Mouse (Mus musculus): ENCODE data around the gene Cenpf.

The Cenpf gene

DNA sequence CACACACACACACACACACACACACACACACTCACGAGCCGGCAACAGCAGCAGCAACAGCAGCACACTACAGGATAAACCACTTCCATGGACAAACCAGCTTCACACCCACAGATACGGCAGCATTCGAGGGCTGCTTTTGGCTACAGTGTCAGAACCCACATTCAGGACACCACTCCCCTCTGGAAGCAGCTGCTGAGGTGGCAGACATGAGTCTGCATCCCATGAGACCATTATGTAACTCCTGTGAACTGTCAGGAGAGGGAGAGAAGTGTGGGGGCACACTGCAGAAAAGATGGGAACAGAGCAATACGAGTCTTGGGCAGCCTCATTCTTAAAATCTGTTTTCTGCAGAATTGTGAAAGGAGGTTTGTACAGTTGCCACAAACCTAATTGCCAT, 54.1 kb downstream of the Cenpf start:
- in situ Hi-C loops (cut with MboI; ENCODE audit: low sequenced_read_pairs) = no loop called here

DNA sequence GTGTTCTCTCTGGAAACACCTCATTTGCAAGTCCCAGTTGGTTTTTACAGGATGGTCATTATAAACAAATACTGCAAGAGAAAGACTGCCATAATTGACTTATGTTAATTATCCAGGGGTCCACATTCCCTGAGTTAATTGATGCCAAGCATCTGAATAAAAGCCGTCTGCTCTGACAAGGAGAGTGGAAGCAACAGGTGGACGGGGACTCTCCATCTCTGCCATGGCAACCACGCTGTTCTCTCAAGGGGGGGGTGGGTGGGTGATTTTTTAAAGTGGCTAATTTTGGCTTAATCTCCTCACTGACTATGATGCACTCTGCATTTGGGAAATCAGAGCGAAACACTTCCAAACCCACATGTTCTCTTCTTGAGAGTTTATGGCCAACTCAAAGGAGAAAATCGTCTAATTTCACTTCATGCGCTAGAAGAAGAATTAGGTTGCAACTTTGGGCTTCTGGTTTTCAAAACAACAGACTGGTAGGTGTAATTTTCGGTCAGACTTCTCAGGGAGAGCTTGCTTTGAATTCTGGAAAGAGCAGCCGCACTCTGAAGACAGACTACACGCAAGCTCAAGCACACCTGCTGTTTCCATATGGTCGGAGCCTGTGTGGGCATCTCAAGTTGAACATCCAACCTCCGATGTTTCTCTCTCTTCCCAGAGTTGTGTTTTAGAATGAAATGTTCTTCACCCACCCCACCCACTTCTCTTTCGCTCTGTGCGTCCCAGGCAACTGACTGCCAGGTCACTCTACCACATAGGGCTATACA, 55.8 kb downstream of the Cenpf start:
- in situ Hi-C loops (cut with MboI; ENCODE audit: low sequenced_read_pairs) = no loop called here

DNA sequence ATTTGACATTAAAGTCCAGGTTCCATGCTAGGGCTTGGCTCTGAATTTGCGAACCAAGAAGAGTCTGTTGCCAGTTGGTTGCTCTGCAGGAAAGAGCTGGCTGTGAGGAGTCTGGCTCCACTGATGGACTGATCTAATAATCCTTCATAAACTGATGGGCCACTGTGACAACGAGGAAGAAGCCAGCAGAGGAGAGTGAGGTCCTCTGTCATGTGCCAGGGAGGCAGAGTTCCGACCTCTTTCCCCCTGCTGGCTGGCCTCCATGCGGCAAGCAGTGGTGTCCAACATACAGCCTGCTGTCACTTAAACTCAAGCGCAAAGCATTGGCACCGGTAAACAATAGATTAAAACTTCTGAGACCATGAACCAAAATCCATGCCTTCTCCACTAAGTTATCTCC, 57.9 kb downstream of the Cenpf start:
- in situ Hi-C loops (cut with MboI; ENCODE audit: low sequenced_read_pairs) = no loop called here

DNA sequence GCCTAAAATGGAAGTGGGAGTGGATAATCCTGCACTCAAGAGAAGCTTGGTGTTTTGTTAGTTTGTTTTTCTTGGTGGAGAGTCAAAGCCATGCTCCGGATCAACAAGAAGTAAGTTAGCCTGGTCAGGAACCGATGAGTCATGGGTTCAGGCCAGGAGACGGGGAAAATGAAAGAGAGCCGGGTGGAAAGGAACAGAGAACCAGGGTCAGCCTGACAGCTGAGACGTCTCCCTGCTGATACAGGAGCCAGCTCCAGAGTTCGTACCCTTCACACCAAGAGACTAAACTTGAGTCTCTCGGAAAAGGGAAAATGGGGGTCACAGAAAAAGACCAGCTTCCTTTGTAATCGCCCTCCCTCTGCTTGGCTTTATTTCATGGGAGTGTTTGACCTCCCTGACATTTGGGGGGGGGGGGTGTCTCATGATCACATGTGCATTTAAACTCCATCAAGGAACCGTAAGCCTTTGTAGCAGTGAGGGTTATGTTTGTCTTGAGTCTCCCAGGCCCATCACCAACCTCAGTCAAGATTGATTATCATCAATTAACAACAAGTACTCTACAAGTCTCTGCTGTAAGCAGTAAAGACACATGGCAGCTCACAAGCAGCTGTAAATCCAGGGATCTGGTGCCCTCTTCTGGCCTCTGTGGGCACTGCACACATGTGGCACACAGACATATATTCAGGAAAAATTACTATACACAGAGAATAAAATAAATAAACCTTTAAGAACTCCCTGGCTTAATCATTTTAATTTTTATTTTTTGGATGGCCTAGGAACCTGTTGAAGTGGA, 59.7 kb downstream of the Cenpf start:
- in situ Hi-C loops (cut with MboI; ENCODE audit: low sequenced_read_pairs) = loop anchor here (10.0 kb wide), 1 partner anchor 603 kb away; no protein-coding TSS in a partner anchor

DNA sequence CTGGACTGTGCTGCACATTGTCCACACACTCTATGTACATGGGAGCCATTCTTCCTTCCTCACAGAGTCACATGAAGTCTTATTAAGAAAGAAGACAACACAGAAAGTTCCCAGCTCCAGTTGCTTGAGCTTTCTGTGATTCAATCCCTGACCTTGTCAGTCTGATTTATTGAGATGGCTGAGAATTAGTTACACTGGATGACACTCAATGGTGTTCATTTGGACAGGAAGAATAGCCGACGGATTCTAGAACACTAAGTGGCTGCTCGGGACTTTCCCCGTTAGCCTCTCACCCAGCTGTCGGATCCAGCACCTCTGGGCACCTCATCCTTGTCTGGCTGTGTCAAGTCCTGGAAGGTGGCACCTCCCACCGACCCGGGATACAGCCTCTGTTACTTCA, 63.1 kb downstream of the Cenpf start:
- in situ Hi-C loops (cut with MboI; ENCODE audit: low sequenced_read_pairs) = loop anchor here (10.0 kb wide), 1 partner anchor 600 kb away; no protein-coding TSS in a partner anchor

DNA sequence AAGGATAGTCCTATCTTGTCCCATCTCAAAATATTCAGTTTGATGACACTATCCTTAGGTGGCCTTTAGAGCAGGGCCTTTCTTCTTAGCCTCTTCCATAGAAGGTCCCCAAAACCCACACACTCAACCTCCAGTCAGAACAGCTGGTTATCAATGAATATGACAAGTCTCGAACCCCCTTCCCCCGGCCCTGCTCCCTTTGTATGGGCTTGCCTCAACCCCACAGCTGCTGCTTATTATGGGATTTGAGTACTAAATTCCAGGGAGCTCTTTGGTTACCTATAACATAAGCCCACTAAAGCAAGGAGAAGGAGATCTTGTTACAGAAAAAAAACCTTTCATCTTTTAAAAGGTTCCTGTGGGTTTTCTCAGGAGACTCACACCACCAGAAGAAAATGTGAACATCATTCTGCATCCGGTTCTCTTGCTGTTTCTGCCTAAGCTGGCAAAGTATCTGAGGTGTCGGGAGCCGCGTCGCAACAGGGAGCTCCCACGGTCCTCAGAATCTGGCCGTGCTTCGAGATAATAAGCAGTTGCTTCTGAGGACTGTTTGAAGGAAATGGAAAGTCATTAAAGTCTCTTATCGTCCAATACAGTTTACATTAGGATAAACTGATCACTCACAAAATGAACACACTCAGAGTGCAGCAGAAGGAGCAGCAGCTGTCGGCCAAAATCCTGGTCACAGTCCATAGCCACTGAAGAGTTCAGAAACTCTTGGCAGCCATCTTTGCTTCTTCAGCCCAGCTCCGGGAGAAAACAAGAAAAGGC, 68.7 kb downstream of the Cenpf start:
- in situ Hi-C loops (cut with MboI; ENCODE audit: low sequenced_read_pairs) = no loop called here

DNA sequence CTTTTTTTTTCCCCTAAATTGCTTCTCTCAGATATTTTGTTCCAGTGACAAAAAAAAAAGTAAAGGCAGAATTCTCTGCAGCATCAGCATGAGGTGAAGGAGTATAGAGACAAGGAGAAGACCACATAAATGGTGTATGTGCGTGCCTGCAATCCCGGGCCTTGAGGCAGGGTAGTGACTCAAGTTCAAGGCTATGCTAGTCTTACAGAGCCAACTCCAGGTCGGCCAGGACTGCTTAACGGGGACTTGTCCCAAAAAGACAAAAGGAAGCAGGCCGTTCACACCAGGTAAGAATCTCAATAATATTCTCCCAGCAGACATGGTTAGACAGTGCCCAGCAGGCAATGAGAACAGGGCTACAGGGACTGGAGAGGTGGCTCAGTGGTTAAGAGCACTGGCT, 70.5 kb downstream of the Cenpf start:
- in situ Hi-C loops (cut with MboI; ENCODE audit: low sequenced_read_pairs) = no loop called here

DNA sequence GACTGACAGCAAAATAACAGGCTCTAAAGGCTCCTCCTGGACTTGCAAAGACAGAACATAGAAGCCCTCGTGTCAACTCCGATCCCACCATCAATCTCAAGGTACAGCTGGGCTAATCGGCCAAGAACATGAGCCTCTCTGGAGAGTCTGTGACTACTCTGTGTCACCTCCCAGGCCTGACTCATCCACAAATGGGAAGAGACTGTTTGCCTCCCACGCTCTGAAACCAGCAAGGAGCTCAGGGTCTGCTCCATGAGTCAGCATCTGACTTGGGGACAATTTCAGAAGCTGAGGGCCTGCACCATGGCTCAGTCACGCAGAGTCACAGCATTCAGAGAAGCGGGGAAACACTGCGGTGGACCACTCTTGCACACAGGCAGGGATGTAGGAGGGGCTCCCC, 72.6 kb downstream of the Cenpf start:
- in situ Hi-C loops (cut with MboI; ENCODE audit: low sequenced_read_pairs) = no loop called here

DNA sequence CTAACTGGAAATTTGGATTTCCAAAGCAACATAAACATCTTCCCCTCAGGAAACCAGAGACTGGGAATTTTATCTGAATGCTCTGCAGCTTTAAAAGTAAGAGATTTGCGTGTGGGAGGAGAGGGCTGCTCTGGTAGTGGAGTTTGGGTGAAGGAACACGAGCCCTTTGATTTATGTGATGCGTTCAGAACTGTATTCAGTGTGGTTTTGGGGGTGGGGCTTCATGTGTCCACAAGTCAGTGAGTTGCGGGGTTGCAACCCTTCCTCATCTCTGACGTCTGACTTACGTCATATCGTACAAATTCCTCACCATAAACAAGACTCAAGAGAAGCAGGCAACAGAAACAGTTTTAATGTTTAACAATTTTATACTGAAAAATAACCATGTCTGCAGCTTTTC, 74.8 kb downstream of the Cenpf start:
- in situ Hi-C loops (cut with MboI; ENCODE audit: low sequenced_read_pairs) = no loop called here

DNA sequence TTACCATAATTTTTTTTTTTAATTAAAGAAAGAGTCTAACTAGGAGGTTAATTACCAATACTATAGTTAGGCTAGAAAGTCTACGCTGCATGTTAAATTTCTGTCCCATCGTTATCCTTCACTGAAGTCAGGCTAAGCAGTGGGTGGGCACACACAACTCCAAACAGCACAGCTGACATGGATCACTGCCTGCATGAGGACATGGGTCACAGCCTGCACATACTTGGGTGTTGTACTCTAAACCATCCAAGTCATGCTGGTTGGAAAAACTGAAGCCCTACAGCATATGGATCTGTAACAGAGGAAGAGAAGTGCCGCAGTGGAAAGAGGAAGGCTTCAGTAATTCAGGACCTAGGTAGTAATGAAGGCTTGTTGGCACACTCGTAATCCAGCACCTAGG, 76.1 kb downstream of the Cenpf start:
- in situ Hi-C loops (cut with MboI; ENCODE audit: low sequenced_read_pairs) = no loop called here

DNA sequence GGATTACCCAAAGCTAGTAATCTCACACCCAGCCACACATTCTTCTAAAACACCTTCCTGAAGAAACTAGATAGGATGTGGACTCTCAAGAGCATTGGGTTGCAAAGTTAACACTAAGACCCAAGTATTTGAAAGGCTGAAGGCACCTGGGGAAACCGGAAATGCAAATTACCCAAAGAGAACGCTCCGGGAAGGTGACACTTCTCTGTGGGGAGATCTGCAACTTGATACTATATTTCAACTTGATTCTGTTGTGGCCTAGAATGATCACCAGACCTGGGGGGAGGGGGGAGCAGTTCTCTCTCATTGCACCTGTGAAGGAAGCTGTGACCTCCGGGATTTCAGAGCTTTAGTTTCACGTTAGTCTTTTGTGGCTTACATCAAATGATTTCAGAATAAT, 79.2 kb downstream of the Cenpf start:
- in situ Hi-C loops (cut with MboI; ENCODE audit: low sequenced_read_pairs) = no loop called here

DNA sequence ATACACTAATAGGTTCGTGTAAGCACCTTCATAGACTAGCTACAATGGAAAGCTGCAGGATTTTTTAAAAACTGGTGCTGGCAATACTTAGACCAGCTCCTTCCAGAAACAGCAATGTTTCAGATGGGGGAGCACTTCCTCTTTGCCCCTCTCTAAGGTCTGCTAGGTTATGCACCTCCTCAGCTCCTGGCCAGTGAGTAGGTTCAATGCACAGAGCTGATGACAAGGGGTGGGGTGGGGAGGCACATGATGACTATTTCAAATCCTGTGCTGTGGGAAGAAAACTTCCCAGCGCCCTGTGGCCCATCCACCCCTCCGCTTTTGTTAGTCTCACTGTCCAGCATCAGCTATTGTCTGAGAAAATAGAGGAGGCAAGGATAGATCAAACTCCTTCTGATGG, 79.8 kb downstream of the Cenpf start:
- in situ Hi-C loops (cut with MboI; ENCODE audit: low sequenced_read_pairs) = no loop called here

DNA sequence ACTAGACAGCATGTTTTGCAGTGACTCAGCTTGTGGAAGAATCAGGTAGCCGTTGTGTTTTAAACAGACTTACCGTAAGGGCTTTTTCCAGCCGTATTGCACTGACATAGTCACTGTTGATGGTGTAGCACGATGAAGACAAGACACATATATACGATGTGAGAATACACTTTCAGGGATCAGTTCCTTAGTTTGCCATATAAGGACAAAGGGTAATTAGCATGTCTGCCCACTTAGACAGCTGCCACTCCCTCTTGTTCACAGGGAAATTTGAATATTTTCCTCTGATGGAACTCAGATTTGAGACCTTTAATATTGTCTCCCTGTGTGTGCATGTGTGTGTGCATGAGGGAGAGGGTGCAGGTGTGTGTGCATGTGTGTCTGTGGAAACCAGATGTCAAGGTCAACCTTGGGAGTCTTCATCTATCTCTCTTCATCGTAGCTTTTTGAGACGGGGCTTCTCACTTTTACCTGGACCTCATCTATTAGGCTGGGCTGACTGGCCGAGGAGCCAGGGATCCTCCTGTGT, 82.2 kb downstream of the Cenpf start:
- in situ Hi-C loops (cut with MboI; ENCODE audit: low sequenced_read_pairs) = no loop called here

DNA sequence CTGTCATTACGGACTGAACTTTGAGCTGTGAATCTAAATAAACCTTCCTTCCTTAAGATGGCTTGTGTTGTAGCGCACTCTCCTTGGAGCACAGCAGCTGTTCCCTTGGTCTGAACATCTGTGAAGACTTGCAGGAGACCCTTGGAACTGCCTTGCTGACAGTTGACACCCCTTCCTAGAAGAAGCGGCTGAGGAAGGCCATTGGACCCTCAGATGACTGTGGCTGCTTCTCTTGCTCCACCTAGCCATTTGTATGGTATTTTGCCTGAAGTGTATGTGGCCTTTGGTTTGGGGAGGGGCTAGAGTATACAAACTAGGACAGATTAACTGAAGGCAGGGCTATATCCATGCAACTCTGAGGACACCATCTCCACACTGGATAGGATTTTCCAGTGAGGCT, 90.8 kb downstream of the Cenpf start:
- in situ Hi-C loops (cut with MboI; ENCODE audit: low sequenced_read_pairs) = no loop called here

Data from CH12F3 (cell line).